Mouse (Mus musculus) spleen, postnatal 4 days (tissue): ENCODE results near the gene Tmtc1.

Experiments
- DNase-seq, 2 experiments: peaks; one replicate each; pipeline ENCODE4 v3.0.0; 2022; ENCODE audit warnings: low spot score in 2 of 2

Gene Tmtc1

DNA sequence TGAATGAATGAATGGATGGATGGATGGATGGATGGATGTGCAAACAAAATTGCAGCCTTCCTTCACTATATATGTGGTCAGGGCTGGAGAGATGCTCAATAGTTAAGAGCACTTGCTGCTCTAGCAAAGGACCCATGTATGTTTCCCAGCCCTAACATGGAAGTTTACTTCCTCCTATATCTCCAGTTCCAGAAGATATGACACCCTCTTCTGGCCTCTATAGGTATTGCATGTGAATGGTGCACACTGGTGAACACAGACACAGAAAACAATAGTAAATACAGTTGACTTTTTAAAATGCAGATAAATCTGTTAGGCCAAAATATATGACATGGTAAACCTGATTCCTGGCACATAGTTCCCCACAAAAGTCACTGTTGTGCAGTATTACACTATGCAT is 73.0 kb downstream of the Tmtc1 start:
- no peak for DNase-seq

DNA sequence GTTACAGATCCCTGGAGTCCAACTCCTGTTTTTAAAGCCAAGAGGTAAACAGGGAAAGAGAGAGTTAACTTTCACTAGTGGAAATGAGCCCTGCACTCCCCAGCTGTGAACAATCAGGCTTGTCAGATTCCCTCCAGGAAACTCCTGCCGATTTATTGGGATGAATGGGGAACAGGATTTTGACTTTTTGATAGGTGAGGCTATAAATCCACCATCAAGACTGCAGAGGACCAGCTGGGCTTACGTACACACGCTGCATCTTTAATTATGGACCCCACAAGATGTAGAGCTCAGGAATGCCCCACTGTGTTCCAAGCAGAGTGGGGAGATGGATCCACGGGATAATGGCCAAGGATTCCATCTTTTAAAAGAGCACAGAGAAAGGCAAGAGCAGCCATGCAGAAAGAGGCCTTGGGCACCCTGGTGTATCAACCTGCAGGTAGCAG is 77.1 kb downstream of the Tmtc1 start:
- DNase-seq, result no peak

DNA sequence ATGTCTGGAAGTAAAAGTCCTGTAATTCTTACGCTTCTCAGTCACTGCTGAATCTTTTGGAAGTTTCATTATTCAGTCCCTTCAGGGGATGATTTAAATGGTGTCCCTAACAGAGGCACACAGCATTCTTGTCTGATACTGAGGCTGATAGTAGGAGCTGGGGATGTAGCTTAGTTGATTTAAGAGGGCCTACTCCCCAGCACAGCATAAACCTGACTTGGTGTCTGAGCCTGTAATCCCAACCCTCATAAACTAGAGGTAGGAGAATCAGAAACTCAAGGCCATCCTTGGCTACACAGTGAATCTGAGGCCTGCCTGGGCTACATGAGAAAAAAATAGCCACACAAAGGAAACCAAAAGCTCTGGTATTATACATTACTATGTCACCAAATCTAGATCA is 77.6 kb downstream of the Tmtc1 start:
- no peak for DNase-seq

GRCm38 (mm10) chr6:148363162-148363561 is 81.0 kb downstream of the Tmtc1 start:
- no peak for DNase-seq

GRCm38 (mm10) chr6:148362475-148362874 is 81.7 kb downstream of the Tmtc1 start:
- no peak for DNase-seq

DNA sequence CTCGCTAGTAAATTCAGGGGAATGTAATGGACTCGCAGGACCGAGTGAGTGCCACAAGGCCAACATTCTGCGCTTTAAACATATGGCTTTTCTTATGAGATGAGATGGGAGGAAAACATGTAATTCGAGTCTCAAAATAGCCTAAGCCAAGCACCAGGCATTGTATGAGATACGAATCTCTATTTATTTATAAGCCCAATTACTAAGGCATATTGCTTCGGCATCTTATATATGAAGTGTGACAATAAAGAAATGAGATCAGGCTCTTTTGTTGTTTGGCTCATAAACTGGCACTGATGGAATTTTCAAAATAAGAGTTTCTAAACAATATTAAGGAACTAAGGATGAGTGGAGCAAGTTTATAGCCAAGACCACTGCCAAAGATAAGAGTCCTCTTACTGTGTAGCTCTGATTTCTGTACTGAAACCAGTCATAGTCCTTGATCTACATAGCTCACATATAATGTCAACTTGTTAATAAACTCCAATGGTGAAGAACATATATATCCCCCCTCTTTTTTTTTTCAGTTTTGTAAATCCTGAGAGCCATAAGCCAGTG is 84.8 kb downstream of the Tmtc1 start:
- DNase-seq, result no peak

DNA sequence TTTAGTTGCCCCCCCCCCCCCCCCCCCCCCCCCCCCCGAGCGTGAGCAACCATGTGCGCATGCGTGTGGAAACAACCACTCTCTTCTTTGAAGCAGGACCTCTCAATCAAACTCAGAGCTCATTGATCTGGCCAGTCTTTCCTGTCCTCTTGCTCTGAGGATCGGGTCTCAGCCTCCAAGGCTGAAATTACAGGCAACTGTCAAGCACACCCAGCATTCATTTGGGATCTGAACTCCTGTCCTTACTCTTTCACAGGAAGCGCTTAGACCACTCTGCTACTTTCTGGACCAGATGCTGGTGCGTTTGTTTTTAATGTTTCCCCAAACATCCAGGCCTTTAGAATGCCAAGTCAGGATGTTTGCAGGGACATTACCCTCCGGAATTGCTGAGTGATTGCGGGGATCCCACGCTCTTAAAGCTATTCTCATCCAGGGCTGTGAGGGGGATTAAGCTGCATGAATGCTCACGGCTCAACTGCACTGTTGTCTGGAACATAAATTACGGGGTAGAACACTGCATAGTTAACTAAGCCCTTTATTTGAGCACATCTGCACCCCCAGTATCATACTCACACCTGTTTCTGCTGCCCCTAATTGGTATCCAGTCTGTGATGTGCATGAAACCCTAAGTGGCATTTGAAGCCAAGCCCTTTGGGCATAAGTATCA is 85.5 kb downstream of the Tmtc1 start:
- DNase-seq, result no peak

- DNase-seq, result no peak
These were observed 88.0 kb downstream of the Tmtc1 start for GRCm38 (mm10) chr6:148356141-148356540.

- DNase-seq, result peak; percentile 64 to 85
These were observed 89.4 kb downstream of the Tmtc1 start for GRCm38 (mm10) chr6:148354509-148355474.

- no peak for DNase-seq
These were observed 90.1 kb downstream of the Tmtc1 start for GRCm38 (mm10) chr6:148354151-148354508.

DNA sequence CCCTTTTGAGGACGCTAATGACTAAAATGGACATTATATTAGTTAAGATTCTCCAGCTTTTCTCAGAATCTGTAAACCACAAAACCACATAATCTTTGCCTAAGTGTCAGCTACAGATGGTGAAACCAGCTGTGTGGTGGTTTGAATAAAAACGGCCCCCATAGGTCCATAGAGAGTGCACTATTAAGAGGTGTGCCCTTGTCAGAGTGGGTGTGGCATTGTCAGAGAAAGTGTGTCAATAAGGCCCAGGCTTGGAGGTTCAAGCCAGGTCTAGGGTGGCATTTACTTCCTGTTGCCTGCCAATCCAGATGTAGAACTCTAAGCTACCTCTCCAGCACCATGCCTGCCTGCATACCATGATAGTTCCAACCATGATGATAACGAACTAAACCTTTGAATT is 99.2 kb downstream of the Tmtc1 start:
- no peak for DNase-seq

DNA sequence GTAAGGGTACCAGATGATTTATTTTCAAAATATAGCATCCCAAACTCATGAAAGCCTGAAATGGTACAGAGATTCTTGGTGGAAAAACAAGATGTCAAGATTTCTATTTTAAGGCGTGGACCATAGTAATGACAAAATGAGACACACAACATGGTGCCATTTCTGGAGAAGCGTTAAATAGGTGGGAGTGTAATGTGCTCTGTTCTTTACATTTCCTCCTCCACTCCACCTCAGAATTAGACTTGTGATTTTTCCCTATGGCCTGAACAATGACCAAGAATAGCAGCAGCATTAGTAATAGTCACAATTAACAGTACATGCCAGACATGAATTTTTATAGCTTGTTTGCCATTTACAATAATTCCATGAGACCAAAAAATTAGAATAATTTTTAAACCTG is 102.0 kb downstream of the Tmtc1 start:
- DNase-seq, result no peak

DNA sequence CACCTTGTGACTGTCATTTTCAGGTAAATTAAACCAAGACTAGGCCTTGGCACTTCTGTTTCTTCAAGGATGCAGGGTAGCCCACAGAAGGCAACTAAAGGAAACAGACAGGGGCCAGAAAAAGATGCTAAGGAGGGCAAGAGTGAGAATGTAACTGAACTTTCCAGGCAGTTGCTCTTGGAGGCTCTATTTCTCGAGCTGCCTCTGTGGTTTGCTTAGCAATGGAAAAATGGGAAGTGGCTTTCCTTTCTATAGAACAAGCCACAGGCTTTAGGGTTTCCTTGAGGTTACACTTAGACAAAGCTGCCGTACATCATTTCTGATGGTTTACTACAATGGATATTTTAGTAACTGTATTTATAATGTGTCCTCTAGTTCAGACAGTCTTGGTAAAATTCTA is 102.4 kb downstream of the Tmtc1 start:
- DNase-seq, result no peak

DNA sequence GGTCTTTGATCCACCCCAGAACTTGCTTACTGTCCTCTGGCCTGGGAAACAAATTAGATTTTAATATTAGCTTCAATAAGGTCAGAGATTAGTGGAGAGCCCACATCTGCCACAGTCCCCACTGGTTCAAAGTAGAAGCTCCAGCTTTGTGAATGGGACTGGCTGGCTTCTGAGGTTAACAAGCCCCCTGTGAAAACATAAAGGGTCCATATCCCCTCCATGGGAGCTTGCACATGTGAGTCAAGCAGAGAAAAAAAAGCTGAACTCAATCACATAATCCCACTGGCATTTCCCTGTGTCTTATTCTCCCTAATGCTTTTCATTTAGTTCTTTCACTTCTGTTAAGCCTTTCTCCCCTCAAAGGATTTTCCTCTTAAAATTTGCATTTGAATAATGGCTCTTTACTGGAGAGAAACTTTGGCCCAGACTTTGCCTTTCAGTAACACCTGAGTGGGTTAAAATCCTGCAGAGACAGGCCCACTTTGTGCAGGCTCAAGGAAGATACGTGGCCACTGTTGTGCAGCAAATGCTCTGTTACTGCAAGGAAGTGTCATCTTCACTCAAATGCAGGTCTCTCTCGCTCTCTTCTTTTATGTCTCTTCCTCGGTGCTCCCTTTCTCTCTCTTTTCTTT is 105.7 kb downstream of the Tmtc1 start:
- DNase-seq, result no peak

- no peak for DNase-seq
These were observed 107.8 kb downstream of the Tmtc1 start for GRCm38 (mm10) chr6:148336290-148336955.

GRCm38 (mm10) chr6:148331916-148332315 is 112.3 kb downstream of the Tmtc1 start:
- DNase-seq, result no peak

- no peak for DNase-seq
These were observed 114.2 kb downstream of the Tmtc1 start for GRCm38 (mm10) chr6:148329976-148330375.

- DNase-seq, result no peak
These were observed 115.3 kb downstream of the Tmtc1 start for GRCm38 (mm10) chr6:148328928-148329327.

DNA sequence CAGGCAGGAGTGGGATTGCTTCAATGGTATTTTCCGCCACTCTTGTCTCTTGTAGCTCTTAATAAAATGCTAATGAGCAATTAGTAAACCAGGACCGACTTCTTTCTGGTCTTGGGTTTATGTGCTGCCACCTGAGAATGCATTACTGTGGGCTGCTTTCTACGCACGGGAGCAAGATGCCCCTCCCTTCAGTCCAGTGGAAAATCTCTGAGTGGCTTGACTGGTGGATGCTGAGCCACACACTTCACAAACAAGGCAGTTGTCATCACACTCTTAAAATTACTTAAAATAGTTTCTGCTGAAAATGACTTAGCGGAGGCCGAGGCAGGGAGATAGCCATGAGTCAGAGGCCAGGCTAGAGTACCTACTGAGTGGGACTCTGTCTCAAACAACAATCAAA is 116.1 kb downstream of the Tmtc1 start:
- no peak for DNase-seq

DNA sequence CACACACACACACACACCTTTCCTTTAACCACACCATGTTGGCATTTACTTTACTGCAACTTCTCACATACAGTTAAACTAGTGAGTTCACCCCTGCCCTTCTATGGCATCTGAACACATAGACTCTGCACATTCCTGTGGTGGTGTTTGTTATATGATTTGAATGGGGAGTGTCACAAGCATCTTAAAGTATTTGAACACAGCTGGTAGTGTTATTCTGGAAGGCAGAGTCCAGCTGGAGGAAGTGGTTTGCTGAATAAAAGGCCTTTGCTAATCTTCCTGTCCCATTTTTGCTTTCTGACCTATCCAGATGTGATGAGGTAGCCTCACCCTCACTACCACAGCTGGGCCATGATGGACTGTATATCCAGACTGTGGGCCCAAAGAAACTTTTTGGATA is 125.5 kb downstream of the Tmtc1 start:
- DNase-seq, result no peak

DNA sequence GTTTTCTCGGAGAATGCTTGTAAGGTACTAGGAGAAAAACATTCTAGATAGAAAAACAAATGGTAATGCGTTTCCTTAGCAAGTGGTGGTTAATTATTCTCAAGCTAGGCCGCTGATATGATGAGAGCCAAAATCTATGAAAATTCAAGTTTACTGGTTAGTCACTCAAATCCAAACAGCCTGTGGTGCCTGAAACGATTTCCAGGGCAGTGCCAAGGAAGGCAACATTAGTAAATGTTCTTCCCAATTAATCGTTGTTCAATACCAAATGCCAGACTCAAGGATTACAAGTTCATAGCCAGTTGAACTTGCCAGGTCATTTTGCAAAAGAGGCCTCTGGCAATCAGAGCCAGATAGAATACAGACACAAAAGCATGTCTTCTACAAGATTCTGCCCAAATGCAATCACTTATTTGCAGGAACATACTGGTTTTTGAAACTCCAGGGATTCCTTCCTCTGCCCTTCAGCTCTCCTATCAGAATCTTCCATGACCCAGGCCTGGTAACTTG is 128.6 kb downstream of the Tmtc1 start:
- no peak for DNase-seq

GRCm38 (mm10) chr6:148315106-148315505 is 129.1 kb downstream of the Tmtc1 start:
- no peak for DNase-seq
